ENCODE assay signal across 10 mouse cellular contexts in the genomic region with DNA sequence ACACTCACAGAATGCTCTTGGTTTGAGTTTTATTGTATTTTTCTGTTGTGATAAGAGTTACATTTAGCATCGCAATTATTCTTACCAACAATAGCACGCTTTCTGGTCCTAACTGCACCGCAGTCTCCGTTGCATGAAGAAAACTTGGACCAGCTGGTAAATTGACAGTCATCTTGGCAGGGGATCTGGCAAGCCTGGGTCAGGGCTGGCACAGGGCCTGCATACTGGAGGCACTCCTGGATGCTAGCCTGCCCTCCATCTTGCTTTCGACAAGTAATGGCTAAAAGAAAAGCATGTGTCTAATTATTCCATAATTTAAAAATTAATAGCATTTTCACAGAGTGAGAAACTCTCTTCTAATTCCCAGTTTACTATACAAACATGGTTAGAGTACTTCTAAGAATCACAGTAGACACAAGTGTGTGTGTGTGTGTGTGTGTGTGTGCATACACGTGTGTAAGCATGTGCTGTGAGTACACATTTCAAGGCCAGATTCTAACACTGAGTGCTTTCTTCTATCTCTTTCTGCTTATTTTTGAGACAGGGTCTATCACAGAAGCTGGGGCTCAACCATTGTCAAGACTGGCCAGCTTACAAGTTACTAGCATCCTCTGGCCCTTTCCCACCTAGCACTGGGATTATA.
DNase-seq lines count a peak whose midpoint lies in the region; ATAC-seq and TF ChIP-seq lines count a peak whose summit lies in the region.
"Had no signal": no experiment of that assay in that cellular context is flagged by ENCODE, and none has a peak within 500 bp of the region (broad histone marks: within the 10 kb centered on the region; RNA-seq: fewer than 3 reads in every experiment).

No protein-coding gene starts in this region.

- ATAC-seq in lung, postnatal 0 days = no peak; the same call in 1 of the 2 replicates
- peak; percentile 92 for ATAC-seq in hindbrain, embryonic 15.5 days (ENCODE audit: low FRiP score, low read depth)
- ATAC-seq: Patski had no signal

- no peak overlapping the region for H3K4me2 ChIP-seq in lung, postnatal 0 days (replicated peaks; ENCODE audit: low read depth, low read length)
- no peak overlapping the region for H3K4me2 ChIP-seq in hindbrain, embryonic 15.5 days
- H3K4me2 ChIP-seq: limb, embryonic 15.5 days had no signal

- H3K36me3 ChIP-seq in lung, postnatal 0 days (ENCODE audit: insufficient read depth, low read length) = no peaks in the 10 kb centered on the region
- no peaks in the 10 kb centered on the region for H3K36me3 ChIP-seq in hindbrain, embryonic 15.5 days
- H3K36me3 ChIP-seq: limb, embryonic 15.5 days had no signal

- no peak for TF ChIP-seq EP300 in lung, postnatal 0 days (IDR thresholded peaks at IDR 0.05)

- peak; percentile 25 to 26 for DNase-seq in lung, adult 18-20 months
- no peak for DNase-seq in lung, postnatal 0 days (ENCODE audit: low spot score)
- DNase-seq in cerebellum, adult 9-11 months = peak; percentile 87
- peak; percentile 63 to 73 for DNase-seq in left cerebral cortex, postnatal 10 days (ENCODE audit: extremely low spot score in 1 of 2, low spot score in 2 of 2)
- DNase-seq in right cerebral cortex, postnatal 25 days = peak; percentile 26
- DNase-seq in testis, postnatal 10 days (ENCODE audit: low spot score) = no peak
- no peak for DNase-seq in thymus, postnatal 14 days

- H3K27ac ChIP-seq in lung, postnatal 0 days (ENCODE audit: low read length) = no peak overlapping the region
- 0 out of 2 replicates have a peak overlapping the region, but pooled peaks have one; percentile 11 for H3K27ac ChIP-seq in hindbrain, embryonic 15.5 days (replicated peaks)
- H3K27ac ChIP-seq: limb, embryonic 15.5 days had no signal

- 66% methylated on average over 6 of the region's 6 CpGs for WGBS in lung, postnatal 0 days
- 49% methylated on average over 6 of the region's 6 CpGs for WGBS in hindbrain, embryonic 15.5 days

- no peaks in the 10 kb centered on the region for H3K9me3 ChIP-seq in lung, postnatal 0 days (ENCODE audit: low read length)
- H3K9me3 ChIP-seq in hindbrain, embryonic 15.5 days = no peaks in the 10 kb centered on the region
- H3K9me3 ChIP-seq: limb, embryonic 15.5 days had no signal

- no peaks in the 10 kb centered on the region for H3K4me1 ChIP-seq in lung, postnatal 0 days (ENCODE audit: insufficient read depth, low read depth, low read length)
- no peaks in the 10 kb centered on the region for H3K4me1 ChIP-seq in hindbrain, embryonic 15.5 days (replicated peaks)
- H3K4me1 ChIP-seq: limb, embryonic 15.5 days had no signal

- H3K9ac ChIP-seq in lung, postnatal 0 days (replicated peaks; ENCODE audit: low read depth) = no peak overlapping the region
- no peak overlapping the region for H3K9ac ChIP-seq in hindbrain, embryonic 15.5 days
- H3K9ac ChIP-seq: limb, embryonic 15.5 days had no signal

- no peaks in the 10 kb centered on the region for H3K27me3 ChIP-seq in lung, postnatal 0 days (replicated peaks; ENCODE audit: insufficient read depth, low read length)
- no peaks in the 10 kb centered on the region for H3K27me3 ChIP-seq in hindbrain, embryonic 15.5 days
- H3K27me3 ChIP-seq: limb, embryonic 15.5 days; Patski had no signal

- TF ChIP-seq CTCF in lung, postnatal 0 days (IDR thresholded peaks at IDR 0.05) = no peak

- no peak overlapping the region for H3K4me3 ChIP-seq in lung, postnatal 0 days (ENCODE audit: low read depth, low read length)
- H3K4me3 ChIP-seq in hindbrain, embryonic 15.5 days = no peak overlapping the region
- H3K4me3 ChIP-seq: limb, embryonic 15.5 days had no signal

- intact Hi-C loops in left cerebral cortex, postnatal 10 days (cut with DNase I) = no loop called here

Comparison
In these comparisons a context has a peak if more than half of its experiments do, and no peak if none do; other contexts are left out.
1. DNase-seq: peak in lung, adult 18-20 months (2 of 2), cerebellum, adult 9-11 months (single experiment), left cerebral cortex, postnatal 10 days (2 of 2) and right cerebral cortex, postnatal 25 days (single experiment); none in lung, postnatal 0 days (single experiment), testis, postnatal 10 days (single experiment) and thymus, postnatal 14 days (single experiment).